Mouse (Mus musculus) G1E-ER4 (cell line): ENCODE results near the gene Nip7. TPM values are rescaled to one million over a fixed set of nuclear protein-coding genes. Genes with fewer than 3 reads are reported as not detected.

Source experiments
- GATA1 ChIP-seq: IDR thresholded peaks from one replicate; pipeline ENCODE4 v1.8.0; 2012; ENCODE audit warnings: low read length, inconsistent platforms
- polyA plus RNA-seq: library from polyadenylated mRNA; stranded (reverse); fragments of >175 nt; gene quantifications from 2 replicates; pipeline ENCODE4 v1.2.3, GENCODE M21; 2012

Nip7 gene
- polyA plus RNA-seq, 1 experiment = 11.2 TPM

DNA sequence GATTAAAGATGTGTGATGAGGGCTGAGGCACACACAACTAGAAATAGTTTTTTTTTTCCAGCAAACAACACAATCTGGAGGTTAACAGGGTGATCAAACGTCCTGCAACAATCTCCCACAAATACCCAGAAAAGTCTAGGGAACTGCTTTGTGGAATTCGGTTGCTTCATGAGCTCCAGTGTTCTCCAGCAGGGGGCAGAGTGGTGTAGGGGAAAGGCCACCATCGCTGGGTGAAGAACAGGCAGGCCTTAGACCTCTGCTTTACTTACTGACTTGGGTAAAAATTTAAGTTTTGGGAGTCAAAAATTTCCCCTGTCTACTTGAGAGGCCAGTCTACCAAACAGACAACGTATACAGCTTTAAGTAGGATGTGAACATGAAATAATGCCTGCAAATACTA lies 47.9 kb downstream of the Nip7 start:
- no peak for TF ChIP-seq GATA1

GRCm38 (mm10) chr8:107108978-107109720 lies 52.5 kb downstream of the Nip7 start:
- TF ChIP-seq GATA1 = no peak

- no peak for TF ChIP-seq GATA1
Observed at GRCm38 (mm10) chr8:107109816-107110435, 53.2 kb downstream of the Nip7 start.

Other genes starting within 250 kb of the Nip7 start
- 0.01 and 0.11 TPM in 2 replicates for gene Has3, start 186.6 kb upstream of the Nip7 start, polyA plus RNA-seq
- gene Utp4, start 163.2 kb upstream of the Nip7 start, polyA plus RNA-seq = 20.3 and 25.0 TPM in 2 replicates
- 6.4 and 8.2 TPM in 2 replicates for gene Sntb2, start 121.1 kb upstream of the Nip7 start, polyA plus RNA-seq
- 19.5 and 34.1 TPM in 2 replicates for gene Vps4a, start 25.7 kb upstream of the Nip7 start, polyA plus RNA-seq
- gene Pdf, start 8.3 kb upstream of the Nip7 start, polyA plus RNA-seq = 8.1 and 13.1 TPM in 2 replicates
- 26.1 and 36.7 TPM in 2 replicates for gene Cog8, start 188 bp upstream of the Nip7 start, polyA plus RNA-seq
- gene Tmed6, start 8.8 kb downstream of the Nip7 start, polyA plus RNA-seq = not detected in 2 replicates
- gene Terf2, start 39.7 kb downstream of the Nip7 start, polyA plus RNA-seq = 26.6 and 27.0 TPM in 2 replicates
- gene Cyb5b, start 93.8 kb downstream of the Nip7 start, polyA plus RNA-seq = 36.2 and 39.2 TPM in 2 replicates
- 1.7 and 2.3 TPM in 2 replicates for gene Nfat5, start 236.6 kb downstream of the Nip7 start, polyA plus RNA-seq